Mouse (Mus musculus): ENCODE results near the gene Tspan4.

Tspan4 gene

DNA sequence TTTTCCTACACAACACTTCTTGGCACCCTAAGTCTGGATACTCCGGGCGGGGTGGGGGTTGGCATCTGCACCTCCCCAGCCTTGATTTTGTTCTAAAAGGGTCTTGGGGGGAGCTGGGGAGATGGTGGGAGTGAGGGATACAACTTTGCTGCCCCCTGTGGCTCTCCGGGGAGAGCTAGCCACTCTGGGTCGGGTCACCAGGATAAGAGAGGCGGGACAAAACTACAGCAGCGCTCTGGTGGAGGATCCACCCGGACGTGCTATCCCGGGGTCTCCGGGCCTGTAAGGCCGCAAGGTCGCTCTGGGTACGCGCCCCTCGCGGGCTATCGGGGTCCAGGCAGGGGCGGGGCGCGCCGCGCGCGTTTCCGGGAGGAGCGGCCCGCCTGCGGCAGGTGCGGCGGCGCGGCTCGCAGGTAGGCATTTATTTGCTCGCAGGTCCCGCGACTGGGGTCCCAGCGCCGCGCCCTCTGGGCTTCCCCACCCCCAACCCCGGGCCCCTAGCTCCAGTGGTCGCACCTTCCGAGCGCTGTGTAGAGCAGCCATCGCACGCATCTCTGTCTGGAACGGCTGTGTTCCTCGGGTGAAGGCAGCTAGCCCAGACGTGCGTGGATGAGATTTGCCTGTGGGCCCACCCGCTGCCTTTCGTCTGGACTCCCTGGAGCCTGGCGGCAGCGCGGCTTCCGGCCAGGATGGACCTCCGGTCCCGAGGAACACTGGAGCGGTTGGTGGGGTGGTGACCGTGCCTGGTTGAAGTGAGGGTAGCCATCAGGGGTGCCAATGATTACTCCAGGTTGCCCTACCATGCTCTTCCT lies 13.3 kb upstream of the Tspan4 start:
- DNase-seq (ENCODE audit: low spot score in 2 of 2), result no peak

GRCm38 (mm10) chr7:141462333-141462821 lies 12.7 kb upstream of the Tspan4 start:
- DNase-seq (ENCODE audit: low spot score in 2 of 2), result no peak

- no peak for DNase-seq (ENCODE audit: low spot score in 2 of 2)
Measured at GRCm38 (mm10) chr7:141463824-141464602, 11.0 kb upstream of the Tspan4 start.

DNA sequence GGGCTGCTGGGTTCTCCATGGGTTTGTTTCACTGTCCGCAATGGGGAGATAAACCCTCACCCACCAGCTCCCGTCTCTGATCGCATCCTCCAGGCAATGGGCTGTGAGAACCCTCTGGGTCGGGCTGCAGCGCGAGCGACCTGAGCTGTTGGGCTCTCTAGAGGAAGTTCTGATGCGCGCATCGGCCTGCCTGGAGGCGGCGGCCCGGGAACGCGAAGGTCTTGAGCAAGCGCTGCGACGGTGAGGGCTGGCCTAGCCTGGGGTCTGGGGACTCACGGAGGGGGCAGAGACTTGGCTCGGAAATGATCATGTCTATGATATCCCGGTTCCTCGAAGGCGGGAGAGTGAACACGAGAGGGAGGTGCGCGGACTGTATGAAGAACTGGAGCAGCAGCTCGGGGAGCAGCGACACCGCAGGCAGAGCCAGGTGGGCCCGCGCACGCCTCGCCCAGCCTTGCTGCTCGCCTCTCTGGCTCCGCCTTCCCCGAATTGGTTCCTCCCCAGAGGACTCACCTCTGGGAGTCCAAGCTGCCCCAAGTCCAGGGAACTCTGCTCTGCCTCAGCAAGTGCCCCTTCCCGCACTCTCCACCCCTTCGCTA lies 10.3 kb upstream of the Tspan4 start:
- no peak for DNase-seq (ENCODE audit: low spot score in 2 of 2)

GRCm38 (mm10) chr7:141465388-141466044 lies 9.5 kb upstream of the Tspan4 start:
- DNase-seq (ENCODE audit: low spot score in 2 of 2), result no peak

DNA sequence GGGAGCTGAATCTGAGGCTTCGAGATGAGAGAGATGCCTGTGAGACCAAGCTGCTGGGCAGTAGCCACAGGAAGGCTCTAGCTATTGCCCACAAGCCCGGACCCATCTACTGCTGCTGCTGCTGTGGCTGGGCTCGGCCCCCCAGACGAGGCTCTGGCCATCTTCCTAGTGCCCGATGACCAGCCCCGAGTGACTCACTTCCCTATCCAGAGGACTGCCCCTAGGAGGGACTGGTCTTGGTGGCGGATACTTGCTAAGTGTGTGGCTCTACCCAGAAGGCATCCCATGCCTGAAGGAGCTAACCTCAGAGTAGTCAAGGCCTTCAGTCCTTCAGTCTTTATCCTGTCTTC lies 9.0 kb upstream of the Tspan4 start:
- no peak for DNase-seq (ENCODE audit: low spot score in 2 of 2)

DNA sequence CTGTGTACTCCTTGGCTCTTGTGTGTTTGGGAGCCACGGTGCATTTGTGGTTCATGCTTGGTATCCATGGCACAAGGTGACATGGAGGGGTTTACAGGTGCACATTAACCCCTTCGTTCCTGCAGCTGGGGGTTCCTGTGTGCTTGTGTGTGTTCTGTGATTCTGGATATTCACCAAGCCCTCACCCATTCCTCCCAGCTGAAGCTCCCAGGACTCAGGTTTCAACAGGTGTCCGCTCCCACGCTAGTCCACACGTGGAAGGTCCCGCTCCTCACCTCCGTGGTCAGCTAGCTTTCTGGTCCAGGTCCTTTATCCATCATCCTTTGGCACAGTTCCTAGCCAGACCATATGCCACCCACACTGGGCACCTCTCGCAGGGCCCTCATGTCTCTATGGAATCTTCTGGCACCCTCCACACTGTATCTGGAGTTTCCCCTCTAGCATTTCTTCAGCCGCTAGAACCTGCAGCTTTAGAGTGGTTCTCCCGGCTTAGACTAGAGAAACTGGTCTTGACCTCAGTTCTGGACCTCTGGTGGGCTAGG lies 8.4 kb upstream of the Tspan4 start:
- DNase-seq (ENCODE audit: low spot score in 2 of 2), result no peak

DNA sequence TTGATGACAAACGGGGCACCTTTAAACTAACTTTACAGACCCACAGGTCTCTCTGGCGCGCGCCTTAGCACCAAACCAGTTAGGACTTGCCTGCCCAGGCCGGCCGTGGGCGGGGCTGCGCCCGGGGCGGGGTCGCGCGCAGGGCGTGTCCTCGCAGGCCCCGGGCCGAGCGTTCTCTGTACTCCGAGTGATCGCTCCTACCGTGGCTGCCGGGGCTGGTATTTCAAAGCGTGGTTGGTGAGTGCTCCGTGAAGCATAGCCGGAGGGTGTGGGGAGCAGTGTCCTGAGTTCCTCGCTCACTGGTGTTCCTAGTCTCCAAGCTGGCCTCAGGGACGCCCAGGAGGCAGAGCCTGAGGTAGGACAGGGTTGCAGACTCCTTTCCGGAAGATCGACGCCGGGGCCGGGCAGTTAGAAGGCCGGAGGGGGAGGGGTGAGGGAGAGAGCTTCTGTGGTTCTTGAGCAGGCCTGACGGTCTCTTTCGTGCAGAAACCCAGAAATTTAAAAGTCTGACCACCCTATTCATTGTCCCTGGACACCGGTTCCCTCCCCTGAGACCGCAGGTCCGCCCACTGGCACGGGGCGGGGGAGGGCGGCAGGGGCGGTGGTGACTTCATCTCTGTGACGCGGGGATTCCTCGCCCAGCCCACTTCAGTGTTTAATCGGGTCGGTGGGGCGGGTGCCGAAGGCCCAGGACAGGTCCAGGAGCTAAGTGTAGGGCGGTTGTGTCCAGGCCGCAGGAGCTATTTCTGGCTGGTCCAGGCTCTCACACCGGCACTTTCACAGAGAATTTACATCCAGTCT lies 7.6 kb upstream of the Tspan4 start, which contains the start of gene Cd151:
Cd151 (plus strand) TSS at position 163 of the 801 bp plus-strand sequence.
- no peak for DNase-seq (ENCODE audit: low spot score in 2 of 2)

GRCm38 (mm10) chr7:141468164-141468521 lies 6.9 kb upstream of the Tspan4 start:
- DNase-seq (ENCODE audit: low spot score in 2 of 2), result no peak

DNA sequence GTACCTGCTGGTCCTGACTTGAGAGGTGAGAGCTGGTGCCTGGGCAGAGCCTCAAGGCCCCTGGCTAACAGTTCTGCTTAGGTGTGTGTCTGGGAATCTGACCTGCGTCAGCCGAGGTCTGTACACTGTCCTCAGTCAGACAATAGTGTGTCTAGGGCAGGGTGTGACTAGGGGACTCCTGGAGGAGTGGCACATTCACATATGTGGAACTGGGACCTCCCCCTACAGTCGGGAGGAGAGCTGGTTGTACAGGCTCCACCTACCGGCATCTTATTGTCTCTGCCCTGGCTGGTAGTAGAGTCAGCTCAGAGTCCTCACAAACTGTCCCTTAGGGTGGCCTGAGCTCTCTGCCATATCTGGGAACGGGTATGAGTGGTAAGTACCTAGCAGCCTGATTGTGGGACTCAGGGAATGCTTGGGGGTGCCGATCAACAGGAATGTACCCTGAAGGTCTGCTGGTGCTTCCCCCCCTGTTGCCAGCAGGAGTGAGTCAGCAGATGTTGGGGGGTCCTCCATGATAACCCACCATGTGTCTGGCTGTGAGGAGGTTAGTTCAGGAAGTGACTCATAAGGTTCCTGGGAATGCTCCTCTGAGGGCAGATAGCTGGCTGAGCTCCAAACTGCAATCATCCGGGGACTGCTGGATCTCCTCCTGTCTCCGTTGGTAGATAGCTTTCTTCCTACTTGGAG lies 6.4 kb upstream of the Tspan4 start:
- DNase-seq (ENCODE audit: low spot score in 2 of 2), result no peak

DNA sequence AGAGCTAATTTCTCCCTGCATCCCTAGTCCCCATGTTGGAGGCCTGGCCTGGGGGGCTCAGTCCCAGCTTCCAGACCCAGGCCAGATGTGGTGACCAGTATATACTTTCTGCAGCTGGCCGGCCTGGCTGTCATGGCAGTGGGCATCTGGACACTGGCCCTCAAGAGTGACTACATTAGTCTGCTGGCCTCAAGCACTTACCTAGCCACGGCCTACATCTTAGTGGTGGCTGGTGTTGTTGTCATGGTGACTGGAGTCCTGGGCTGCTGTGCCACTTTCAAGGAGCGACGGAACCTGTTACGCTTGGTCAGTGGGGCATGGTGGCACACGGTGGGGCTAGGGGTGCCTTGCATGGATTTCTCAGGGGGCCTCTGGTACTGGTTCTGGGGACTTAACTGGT lies 5.7 kb upstream of the Tspan4 start:
- no peak for DNase-seq (ENCODE audit: low spot score in 2 of 2)

- DNase-seq (ENCODE audit: low spot score in 2 of 2), result no peak
Measured at GRCm38 (mm10) chr7:141469901-141470636, 5.0 kb upstream of the Tspan4 start.

- DNase-seq (ENCODE audit: low spot score in 2 of 2), result no peak
Measured at GRCm38 (mm10) chr7:141470637-141470944, 4.4 kb upstream of the Tspan4 start.

- DNase-seq (ENCODE audit: low spot score in 2 of 2), result no peak
Measured at GRCm38 (mm10) chr7:141471236-141471635, 3.8 kb upstream of the Tspan4 start.

DNA sequence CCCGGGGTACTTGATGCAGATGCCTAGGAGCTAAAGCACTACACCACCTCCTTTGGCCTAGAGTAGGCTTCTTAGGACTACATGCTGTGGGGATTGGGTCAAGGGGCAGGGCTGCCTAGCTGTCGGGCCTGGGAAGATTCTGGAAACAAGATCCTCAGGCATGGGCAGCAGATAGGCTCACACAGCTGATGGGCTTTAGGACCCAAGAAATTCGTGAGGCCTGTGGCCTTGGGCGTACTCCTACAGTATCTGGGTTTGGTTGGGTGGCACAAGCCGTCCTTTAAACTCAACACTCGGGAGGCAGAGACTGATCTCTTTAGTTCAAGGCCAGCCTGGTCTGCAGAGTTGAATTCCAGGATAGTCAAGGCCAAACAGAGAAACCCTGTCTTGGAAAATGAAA lies 2.8 kb upstream of the Tspan4 start:
- DNase-seq (ENCODE audit: low spot score in 2 of 2), result no peak

- no peak for DNase-seq (ENCODE audit: low spot score in 2 of 2)
Measured at GRCm38 (mm10) chr7:141472763-141473162, 2.3 kb upstream of the Tspan4 start.

GRCm38 (mm10) chr7:141474160-141474559 lies 880 bp upstream of the Tspan4 start:
- DNase-seq (ENCODE audit: low spot score in 2 of 2), result no peak

DNA sequence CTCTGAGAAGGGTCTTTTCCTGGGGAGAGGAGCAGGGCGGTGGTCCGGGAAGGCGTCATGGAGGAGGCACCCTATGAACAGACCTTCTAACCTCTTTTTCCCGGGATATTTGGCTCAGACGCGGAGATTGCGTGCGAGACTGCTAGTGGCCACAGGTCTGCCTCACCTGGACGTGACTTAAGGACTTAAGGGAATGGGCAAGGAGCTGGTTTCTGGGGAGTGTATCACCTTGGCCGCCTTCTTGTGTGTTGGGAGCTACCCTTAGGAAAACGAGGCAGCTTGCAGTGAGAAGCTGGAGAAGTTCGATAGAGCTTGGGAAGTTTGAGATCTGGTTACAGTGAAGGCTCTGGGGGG lies 742 bp downstream of the Tspan4 start:
- DNase-seq (ENCODE audit: low spot score in 2 of 2), result no peak

- DNase-seq (ENCODE audit: low spot score in 2 of 2), result no peak
Measured at GRCm38 (mm10) chr7:141476226-141476980, 1.4 kb downstream of the Tspan4 start.
